Comparison of ENCODE assay signal across 8 mouse cellular contexts in genomic region chr13:94158864-94159477, GRCm38 (mm10).
DNase-seq lines count a peak whose midpoint lies in the region; ATAC-seq and TF ChIP-seq lines count a peak whose summit lies in the region.

No protein-coding gene starts in this region.

- H3K9me3 ChIP-seq in kidney, embryonic 15.5 days (replicated peaks), result peaks cover 3% of the 10 kb centered on the region; the same call in 1 of the 2 replicates
- no peaks in the 10 kb centered on the region for H3K9me3 ChIP-seq in intestine, postnatal 0 days (ENCODE audit: control insufficient read depth)

- peak overlapping the region; percentile 84 for H3K27ac ChIP-seq in kidney, embryonic 15.5 days
- H3K27ac ChIP-seq in intestine, postnatal 0 days (ENCODE audit: low read depth, low read length), result peak overlapping the region; percentile 88

- no peak overlapping the region for H3K4me2 ChIP-seq in kidney, embryonic 15.5 days
- no peak overlapping the region for H3K4me2 ChIP-seq in intestine, postnatal 0 days (replicated peaks; ENCODE audit: low read depth)

- DNase-seq in embryo, embryonic 10 days (ENCODE audit: low spot score), result peak; percentile 36
- no peak for DNase-seq in embryo, embryonic 10.5 days (ENCODE audit: low spot score)
- DNase-seq in kidney, adult 8-10 months, result no peak
- DNase-seq in adipocyte (ENCODE audit: low spot score), result peak; percentile 43
- DNase-seq in left cerebral cortex, adult 11 months (ENCODE audit: low spot score), result no peak
- DNase-seq in right cerebral cortex, postnatal 36 days (ENCODE audit: low spot score in 2 of 2), result no peak

- H3K27me3 ChIP-seq in kidney, embryonic 15.5 days, result no peaks in the 10 kb centered on the region
- no peaks in the 10 kb centered on the region for H3K27me3 ChIP-seq in intestine, postnatal 0 days (replicated peaks; ENCODE audit: control insufficient read depth, insufficient read depth, low read length)

- no peak for ATAC-seq in kidney, embryonic 15.5 days (replicated peaks; ENCODE audit: low FRiP score)
- ATAC-seq in intestine, postnatal 0 days, result no peak

- TF ChIP-seq CTCF in intestine, postnatal 0 days (IDR thresholded peaks at IDR 0.05; ENCODE audit: low read depth), result no peak

- peaks cover 6% of the 10 kb centered on the region; the same call in 1 of the 2 replicates for H3K36me3 ChIP-seq in kidney, embryonic 15.5 days
- H3K36me3 ChIP-seq in intestine, postnatal 0 days (ENCODE audit: control insufficient read depth, insufficient read depth), result no peaks in the 10 kb centered on the region

- WGBS in kidney, embryonic 15.5 days, result 52% methylated on average over 6 of the region's 6 CpGs
- WGBS in intestine, postnatal 0 days, result 44% methylated on average over 6 of the region's 6 CpGs

- H3K4me3 ChIP-seq in kidney, embryonic 15.5 days (replicated peaks), result no peak overlapping the region
- H3K4me3 ChIP-seq in intestine, postnatal 0 days (ENCODE audit: low read depth, low read length), result no peak overlapping the region

- H3K4me1 ChIP-seq in kidney, embryonic 15.5 days, result peaks cover 34% of the 10 kb centered on the region
- H3K4me1 ChIP-seq in intestine, postnatal 0 days (replicated peaks; ENCODE audit: control insufficient read depth, insufficient read depth, low read length), result peaks cover 17% of the 10 kb centered on the region; the same call in 1 of the 2 replicates

- no peak overlapping the region for H3K9ac ChIP-seq in kidney, embryonic 15.5 days
- H3K9ac ChIP-seq in intestine, postnatal 0 days (ENCODE audit: low read depth, low read length), result no peak overlapping the region

Comparison
In these comparisons a context has a peak if more than half of its experiments do, and no peak if none do; other contexts are left out.
1. DNase-seq: peak in embryo, embryonic 10 days (single experiment) and adipocyte (single experiment); none in embryo, embryonic 10.5 days (single experiment), kidney, adult 8-10 months (0 of 2), left cerebral cortex, adult 11 months (single experiment) and right cerebral cortex, postnatal 36 days (0 of 2).